Mouse (Mus musculus): ENCODE measurements around the gene Mafg. TPM values are rescaled to one million over a fixed set of nuclear protein-coding genes. Genes with fewer than 3 reads are reported as not detected.

The Mafg gene
- total RNA-seq, 2 experiments from 2014 or later: 85.5 to 89.8 TPM

Small RNA genes lying within 50 kb of the gene (microRNA-seq; reads per million reads assigned to microRNA genes)
- 0.23 to 0.85 reads per million in 2 experiments for gene Mir6936

Other genes starting within 250 kb of the Mafg start
- 10 to 100 TPM; 64.4 to 65.6 TPM for gene Nploc4, start 195.9 kb downstream of the Mafg start, total RNA-seq (2021)
- 1 to 10 TPM in 1 of 2 experiments, not detected in 1; 1.4 TPM for gene Tspan10, start 191.0 kb downstream of the Mafg start, total RNA-seq (2021)
- under 1 TPM in 1 of 2 experiments, not detected in 1; 0.43 TPM for gene Pde6g, start 180.1 kb downstream of the Mafg start, total RNA-seq (2021)
- 10 to 100 TPM; 14.5 to 15.9 TPM for gene Oxld1, start 175.5 kb downstream of the Mafg start, total RNA-seq (2021)
- gene Ccdc137, start 175.5 kb downstream of the Mafg start, total RNA-seq (2021): 10 to 100 TPM; 22.5 to 22.7 TPM
- gene Arl16, start 166.0 kb downstream of the Mafg start, total RNA-seq (2021): 10 to 100 TPM; 56.7 to 61.6 TPM
- 10 to 100 TPM; 71.3 to 73.5 TPM for gene Mrpl12, start 149.0 kb downstream of the Mafg start, total RNA-seq (2021)
- gene Slc25a10, start 141.8 kb downstream of the Mafg start, total RNA-seq (2021): 10 to 100 TPM; 25.6 to 27.2 TPM
- under 1 TPM; 0.28 to 0.36 TPM for gene Gcgr, start 102.9 kb downstream of the Mafg start, total RNA-seq (2021)
- 10 to 100 TPM; 86.1 to 89.0 TPM for gene Mcrip1, start 83.9 kb downstream of the Mafg start, total RNA-seq (2021)
- not detected for gene Ppp1r27, start 82.5 kb downstream of the Mafg start, total RNA-seq (2021)
- gene P4hb, start 60.3 kb downstream of the Mafg start, total RNA-seq (2021): 100 to 1,000 TPM; 142 to 157 TPM
- 100 to 1,000 TPM; 366 to 384 TPM for gene Arhgdia, start 52.0 kb downstream of the Mafg start, total RNA-seq (2021)
- 10 to 100 TPM; 69.3 to 77.0 TPM for gene Alyref, start 35.2 kb downstream of the Mafg start, total RNA-seq (2021)
- 10 to 100 TPM; 88.0 to 96.5 TPM for gene Anapc11, start 35.2 kb downstream of the Mafg start, total RNA-seq (2021)
- gene Npb, start 25.1 kb downstream of the Mafg start, total RNA-seq (2021): 1 to 10 TPM; 2.3 to 2.7 TPM
- gene Pcyt2, start 15.7 kb downstream of the Mafg start, total RNA-seq (2021): 100 to 1,000 TPM; 150 TPM
- gene Sirt7, start 8.4 kb downstream of the Mafg start, total RNA-seq (2021): 10 to 100 TPM; 35.0 to 35.4 TPM
- gene Pycr1, start 10.2 kb upstream of the Mafg start, total RNA-seq (2021): 1 to 10 TPM; 4.7 to 5.1 TPM
- 1 to 10 TPM; 3.0 to 3.5 TPM for gene Myadml2, start 14.6 kb upstream of the Mafg start, total RNA-seq (2021)
- gene Notum, start 27.6 kb upstream of the Mafg start, total RNA-seq (2021): 10 to 100 TPM in 1 of 2 experiments, 1 to 10 TPM in 1; 7.9 to 10.2 TPM
- gene Aspscr1, start 39.4 kb upstream of the Mafg start, total RNA-seq (2021): 10 to 100 TPM; 54.2 to 58.9 TPM
- 10 to 100 TPM; 26.8 to 28.9 TPM for gene Cenpx, start 80.1 kb upstream of the Mafg start, total RNA-seq (2021)
- gene Lrrc45, start 80.3 kb upstream of the Mafg start, total RNA-seq (2021): 10 to 100 TPM; 56.0 to 58.2 TPM
- 10 to 100 TPM; 83.9 to 98.6 TPM for gene Rac3, start 87.9 kb upstream of the Mafg start, total RNA-seq (2021)
- 10 to 100 TPM; 10.4 to 12.0 TPM for gene Dcxr, start 93.7 kb upstream of the Mafg start, total RNA-seq (2021)
- 1 to 10 TPM; 2.1 to 2.2 TPM for gene Cbr2, start 98.5 kb upstream of the Mafg start, total RNA-seq (2021)
- gene Hmga1b, start 129.2 kb upstream of the Mafg start, total RNA-seq (2021): 10 to 100 TPM; 16.1 to 21.9 TPM
- 10 to 100 TPM; 79.0 to 81.2 TPM for gene Rfng, start 150.6 kb upstream of the Mafg start, total RNA-seq (2021)
- gene Gps1, start 150.7 kb upstream of the Mafg start, total RNA-seq (2021): 100 to 1,000 TPM; 137 to 138 TPM
- 10 to 100 TPM; 40.1 to 45.5 TPM for gene Dus1l, start 162.8 kb upstream of the Mafg start, total RNA-seq (2021)
- 100 to 1,000 TPM; 223 to 257 TPM for gene Fasn, start 190.9 kb upstream of the Mafg start, total RNA-seq (2021)